13 mouse cellular contexts compared by ENCODE assay signal in the genomic region with DNA sequence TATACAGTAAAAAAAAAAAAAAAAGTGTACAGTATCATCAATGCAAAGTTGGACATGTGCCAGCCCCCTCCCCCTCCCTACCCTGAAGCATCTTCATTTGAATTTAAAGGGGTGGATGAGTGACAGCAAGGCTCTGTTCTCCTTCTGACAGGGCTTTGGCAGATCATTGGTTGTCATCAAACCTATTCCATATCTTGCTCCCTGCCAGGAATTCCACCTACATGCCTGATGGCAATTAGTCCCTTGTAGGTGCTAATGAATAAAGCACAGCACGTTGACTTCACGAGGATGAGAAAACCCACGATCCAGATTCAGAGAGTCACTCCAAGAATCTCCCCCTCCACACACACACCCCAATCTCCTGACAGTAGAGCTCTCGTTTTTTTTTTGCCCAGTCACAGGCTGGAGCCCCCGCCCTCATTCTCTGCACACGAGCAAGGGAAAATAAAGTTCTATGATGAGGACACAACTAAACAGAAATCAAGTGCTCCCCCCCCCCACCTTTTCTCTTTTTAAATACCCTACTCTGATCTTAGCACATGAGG.
DNase-seq lines count a peak whose midpoint lies in the region; ATAC-seq and TF ChIP-seq lines count a peak whose summit lies in the region.
"Had no signal": no experiment of that assay in that cellular context is flagged by ENCODE, and none has a peak within 500 bp of the region (broad histone marks: within the 10 kb centered on the region; RNA-seq: fewer than 3 reads in every experiment).

No protein-coding gene starts in this region.

- no peak overlapping the region for H3K9ac ChIP-seq in hindbrain, embryonic 15.5 days
- H3K9ac ChIP-seq in hindbrain, embryonic 12.5 days = no peak overlapping the region
- H3K9ac ChIP-seq: liver, postnatal 0 days; neural tube, embryonic 15.5 days had no signal

- no peak overlapping the region for H3K4me3 ChIP-seq in hindbrain, embryonic 15.5 days
- no peak overlapping the region for H3K4me3 ChIP-seq in hindbrain, embryonic 12.5 days
- H3K4me3 ChIP-seq: erythroblast, embryonic 14.5 days; neural tube, embryonic 15.5 days had no signal

- peak; percentile 54 for ATAC-seq in hindbrain, embryonic 15.5 days (ENCODE audit: low FRiP score, low read depth)
- ATAC-seq in hindbrain, embryonic 12.5 days (ENCODE audit: low FRiP score) = no peak
- ATAC-seq in megakaryocyte-erythroid progenitor cell, adult 5-6 weeks (replicated peaks; ENCODE audit: low FRiP score, low TSS enrichment, poor library complexity, severe bottlenecking) = no peak
- ATAC-seq: liver, postnatal 0 days had no signal

- no peaks in the 10 kb centered on the region for H3K36me3 ChIP-seq in hindbrain, embryonic 15.5 days
- no peaks in the 10 kb centered on the region for H3K36me3 ChIP-seq in hindbrain, embryonic 12.5 days
- H3K36me3 ChIP-seq: neural tube, embryonic 15.5 days had no signal

- 52% methylated on average over 6 of the region's 6 CpGs for WGBS in hindbrain, embryonic 15.5 days
- WGBS in hindbrain, embryonic 12.5 days = 62% methylated on average over 6 of the region's 6 CpGs

- no peak for TF ChIP-seq POLR2A in brain, embryonic 14.5 days (IDR thresholded peaks at IDR 0.05; ENCODE audit: borderline replicate concordance, extremely low read depth, insufficient read depth, insufficient read length, poor library complexity, severe bottlenecking)

- H3K27me3 ChIP-seq in hindbrain, embryonic 15.5 days = no peaks in the 10 kb centered on the region
- H3K27me3 ChIP-seq in hindbrain, embryonic 12.5 days = no peaks in the 10 kb centered on the region
- H3K27me3 ChIP-seq: neural tube, embryonic 15.5 days had no signal

- H3K9me3 ChIP-seq in hindbrain, embryonic 15.5 days = no peaks in the 10 kb centered on the region
- no peaks in the 10 kb centered on the region for H3K9me3 ChIP-seq in hindbrain, embryonic 12.5 days (replicated peaks)
- H3K9me3 ChIP-seq: neural tube, embryonic 15.5 days had no signal

- DNase-seq in 3T3-L1 (ENCODE audit: low read depth, low spot score) = peak; percentile 20
- peak; percentile 90 for DNase-seq in brain, embryonic 14.5 days (ENCODE audit: low read depth)
- DNase-seq in layer of hippocampus, adult 9-11 months = peak; percentile 84
- no peak for DNase-seq in urinary bladder, postnatal 36 days (ENCODE audit: low spot score in 2 of 2)
- no peak for DNase-seq in adrenal gland, adult (ENCODE audit: inconsistent age in 2 of 2, low spot score in 1 of 2)
- DNase-seq: heart, postnatal 36 days; kidney, adult 8-10 months; liver, postnatal 0 days had no signal

- H3K4me2 ChIP-seq in hindbrain, embryonic 15.5 days = no peak overlapping the region
- H3K4me2 ChIP-seq in hindbrain, embryonic 12.5 days (replicated peaks) = no peak overlapping the region
- H3K4me2 ChIP-seq: neural tube, embryonic 15.5 days had no signal

- no peak overlapping the region for H3K27ac ChIP-seq in hindbrain, embryonic 15.5 days (replicated peaks)
- no peak overlapping the region for H3K27ac ChIP-seq in hindbrain, embryonic 12.5 days
- H3K27ac ChIP-seq: neural tube, embryonic 15.5 days had no signal

- no peaks in the 10 kb centered on the region for H3K4me1 ChIP-seq in hindbrain, embryonic 15.5 days (replicated peaks)
- peaks cover 3% of the 10 kb centered on the region; the same call in 1 of the 2 replicates for H3K4me1 ChIP-seq in hindbrain, embryonic 12.5 days
- H3K4me1 ChIP-seq: neural tube, embryonic 15.5 days had no signal

- no peak for TF ChIP-seq CTCF in brain, embryonic 14.5 days (IDR thresholded peaks at IDR 0.05; ENCODE audit: borderline replicate concordance, extremely low read depth, insufficient read depth, insufficient read length)

Comparison
In these comparisons a context has a peak if more than half of its experiments do, and no peak if none do; other contexts are left out.
1. DNase-seq: peak in 3T3-L1 (single experiment), brain, embryonic 14.5 days (single experiment) and layer of hippocampus, adult 9-11 months (single experiment); none in urinary bladder, postnatal 36 days (0 of 2) and adrenal gland, adult (0 of 2).